Mouse (Mus musculus) midbrain, embryonic 16.5 days (tissue): ENCODE measurements at regions not wholly inside any gene's neighbourhood (a gene's known extent, or its start where the extent isn't known, plus 50 kb on each side); places are given as distances from the start of the nearest gene placed in this dataset. TPM values are rescaled to one million over a fixed set of nuclear protein-coding genes. Genes with fewer than 3 reads are reported as not detected.

Source experiments
- ATAC-seq: fragments of 200-750 bp; cut with Nextera tagmentation; 2 replicates; pipeline ENCODE4 v1.8.0; 2017; ENCODE audit warnings: moderate TSS enrichment
- H3K27ac ChIP-seq: fragments of 300-500 bp; sonication (generic); 2 replicates; pipeline ENCODE4 v1.5.1; 2014; ENCODE audit warnings: mild to moderate bottlenecking, low read length, mixed read lengths
- H3K27me3 ChIP-seq: fragments of 300-500 bp; sonication (generic); 2 replicates; pipeline ENCODE4 v1.6.1; 2014; ENCODE audit warnings: low read depth, low read length, mixed read lengths; ENCODE audit not compliant: control insufficient read depth, insufficient read depth
- H3K36me3 ChIP-seq: fragments of 300-500 bp; sonication (generic); 2 replicates; pipeline ENCODE4 v1.6.1; 2014; ENCODE audit warnings: mild to moderate bottlenecking, low read length, moderate library complexity, mixed read lengths; ENCODE audit not compliant: control insufficient read depth, insufficient read depth
- H3K4me1 ChIP-seq: fragments of 300-500 bp; sonication (generic); 2 replicates; pipeline ENCODE4 v1.6.1; 2014; ENCODE audit warnings: mild to moderate bottlenecking, low read length, mixed read lengths; ENCODE audit not compliant: control insufficient read depth, insufficient read depth
- H3K4me2 ChIP-seq: fragments of 300-500 bp; sonication (generic); 2 replicates; pipeline ENCODE4 v1.6.1; 2014; ENCODE audit warnings: mild to moderate bottlenecking, low read length, mixed read lengths
- H3K4me3 ChIP-seq: fragments of 300-500 bp; sonication (generic); 2 replicates; pipeline ENCODE4 v1.5.1; 2014; ENCODE audit warnings: low read depth, mild to moderate bottlenecking, low read length, moderate library complexity, mixed read lengths
- H3K9ac ChIP-seq: fragments of 300-500 bp; sonication (generic); 2 replicates; pipeline ENCODE4 v1.6.1; 2014; ENCODE audit warnings: low read depth, low read length, mixed read lengths
- H3K9me3 ChIP-seq: fragments of 300-500 bp; sonication (generic); replicated peaks from 2 replicates; pipeline ENCODE4 v1.6.1; 2014; ENCODE audit warnings: mild to moderate bottlenecking, low read length, mixed read lengths; ENCODE audit not compliant: control insufficient read depth, poor library complexity, severe bottlenecking
- WGBS: fragments of 180-500 bp; shearing (Covaris S2); extraction: QIAGEN DNeasy Blood & Tissue Kit; methylation state at CpG from one replicate; pipeline ENCODE4 v1.1.7; 2014; 5-methylcytosine and 5-hydroxymethylcytosine counted together
- microRNA-seq: library from miRNA; unstranded; fragments of <30 nt; microRNA quantifications from one replicate; pipeline ENCODE4, GENCODE M21; 2017

- no peak overlapping the region for H3K9ac ChIP-seq
- no peak for ATAC-seq
- H3K36me3 ChIP-seq = no peaks in the 10 kb centered on the region
- H3K4me3 ChIP-seq = no peak overlapping the region
- H3K27ac ChIP-seq = no peak overlapping the region
- WGBS = 63% methylated on average over 1 of the region's 1 CpGs
- no peaks in the 10 kb centered on the region for H3K4me1 ChIP-seq
- H3K9me3 ChIP-seq = no peaks in the 10 kb centered on the region
- no peaks in the 10 kb centered on the region for H3K27me3 ChIP-seq
- no peak overlapping the region for H3K4me2 ChIP-seq
Observed at GRCm38 (mm10) chr10:97409909-97410308, 69.5 kb upstream of the Dcn start.

- ATAC-seq = no peak
- WGBS = 19% methylated on average over 1 of the region's 1 CpGs
- no peak overlapping the region for H3K9ac ChIP-seq
- no peak overlapping the region for H3K4me2 ChIP-seq
- H3K9me3 ChIP-seq = no peaks in the 10 kb centered on the region
- H3K4me3 ChIP-seq = no peak overlapping the region
- no peak overlapping the region for H3K27ac ChIP-seq
- no peaks in the 10 kb centered on the region for H3K4me1 ChIP-seq
- no peaks in the 10 kb centered on the region for H3K36me3 ChIP-seq
- H3K27me3 ChIP-seq = no peaks in the 10 kb centered on the region
Observed at GRCm38 (mm10) chr10:97422579-97422978, 56.8 kb upstream of the Dcn start.

- WGBS = 35% methylated on average over 4 of the region's 4 CpGs
- Histone ChIP-seq H3K27ac (no peak overlapping the region), H3K9me3 (no peaks in the 10 kb centered on the region), H3K4me2 (no peak overlapping the region), H3K27me3 (no peaks in the 10 kb centered on the region), H3K4me1 (no peaks in the 10 kb centered on the region), H3K9ac (no peak overlapping the region), H3K36me3 (no peaks in the 10 kb centered on the region), H3K4me3 (no peak overlapping the region)
- ATAC-seq = no peak
Observed at GRCm38 (mm10) chr10:97423039-97423700, 56.2 kb upstream of the Dcn start.

Small RNA genes in the stretch of these regions (microRNA-seq; reads per million reads assigned to microRNA genes)
- gene Gm24587 = not detected
- not detected for gene Mir3966
